Mouse (Mus musculus): ENCODE measurements at regions not wholly inside any gene's neighbourhood (a gene's known extent, or its start where the extent isn't known, plus 50 kb on each side); places are given as distances from the start of the nearest gene placed in this dataset.

DNA sequence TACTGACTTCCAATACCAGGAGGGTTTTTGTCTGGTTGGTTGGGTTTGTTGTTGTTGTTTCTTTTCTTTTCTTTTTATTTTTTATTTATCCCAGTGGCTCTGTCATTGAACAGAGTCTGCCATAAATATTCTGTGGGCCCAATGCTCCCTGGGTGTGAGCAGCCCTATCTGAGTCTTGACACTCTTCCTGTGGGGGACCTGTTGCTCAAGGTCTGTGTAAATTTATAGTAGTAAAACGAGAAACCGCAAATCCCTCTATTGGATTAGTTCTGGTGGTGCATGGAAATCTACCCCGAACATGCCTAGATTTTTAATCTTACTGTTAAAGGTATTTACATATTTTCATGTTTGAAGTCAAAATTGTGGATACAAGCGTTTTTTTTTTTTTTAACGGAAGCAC is 395.2 kb downstream of the Atp23 start:
- Histone ChIP-seq H3K9ac (ENCODE audit: low read length) (no peak overlapping the region), H3K4me2 (ENCODE audit: low read depth) (no peak overlapping the region), H3K4me1 (ENCODE audit: control insufficient read depth, insufficient read depth, low read length) (no peaks in the 10 kb centered on the region), H3K9me3 (ENCODE audit: control insufficient read depth, low read length) (no peaks in the 10 kb centered on the region), H3K27me3 (ENCODE audit: control insufficient read depth, insufficient read depth, low read length) (no peaks in the 10 kb centered on the region), H3K4me3 (ENCODE audit: low read depth, low read length) (no peak overlapping the region), H3K27ac (ENCODE audit: low read depth, low read length) (no peak overlapping the region), H3K36me3 (ENCODE audit: control insufficient read depth, insufficient read depth, low read length) (no peaks in the 10 kb centered on the region)
- WGBS, result 93% methylated on average over 5 of the region's 5 CpGs
- ATAC-seq (ENCODE audit: insufficient read depth, low FRiP score, low TSS enrichment) (no peak), DNase-seq (ENCODE audit: low spot score) (no peak)

DNA sequence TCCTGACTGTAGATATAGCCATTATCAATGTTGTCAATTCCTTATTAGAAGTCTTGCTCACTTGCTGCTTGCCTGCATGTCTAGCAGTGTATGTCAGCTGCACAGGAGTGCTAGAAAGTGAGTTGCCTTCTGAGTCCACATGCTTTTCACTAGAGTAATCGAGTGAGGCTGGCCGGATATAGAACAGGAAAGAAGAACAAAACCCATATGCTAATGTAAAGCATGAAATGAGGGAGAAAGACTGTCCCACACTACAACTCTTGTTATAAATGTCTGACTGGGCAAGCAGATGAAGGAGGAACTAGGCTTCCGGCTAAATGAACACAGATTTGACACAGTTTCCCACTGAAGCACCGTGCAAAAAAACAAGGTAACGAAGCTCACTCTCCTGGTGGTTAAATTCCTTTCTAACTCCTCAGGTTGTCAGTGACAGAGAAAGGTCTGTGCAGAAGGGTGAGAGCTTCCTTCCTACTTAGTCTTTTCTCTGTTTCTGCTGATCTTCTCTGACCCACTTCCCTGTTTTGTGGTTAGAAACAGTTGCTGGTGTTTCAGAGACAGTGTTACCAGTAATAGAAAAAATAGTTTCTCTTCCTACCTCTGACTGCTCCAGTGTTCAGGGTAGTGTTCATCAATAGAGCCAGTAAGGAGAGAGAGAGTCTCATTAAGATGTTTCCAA is 399.0 kb downstream of the Atp23 start:
- no peak overlapping the region for H3K4me2 ChIP-seq (ENCODE audit: low read depth)
- H3K4me1 ChIP-seq (ENCODE audit: control insufficient read depth, insufficient read depth, low read length), result no peaks in the 10 kb centered on the region
- no peak overlapping the region for H3K4me3 ChIP-seq (ENCODE audit: low read depth, low read length)
- DNase-seq (ENCODE audit: low spot score) (no peak), ATAC-seq (ENCODE audit: insufficient read depth, low FRiP score, low TSS enrichment) (no peak)
- H3K9me3 ChIP-seq (ENCODE audit: control insufficient read depth, low read length), result no peaks in the 10 kb centered on the region
- WGBS, result 74% methylated on average over 5 of the region's 5 CpGs
- H3K36me3 ChIP-seq (ENCODE audit: control insufficient read depth, insufficient read depth, low read length), result no peaks in the 10 kb centered on the region
- H3K27ac ChIP-seq (ENCODE audit: low read depth, low read length), result no peak overlapping the region
- no peaks in the 10 kb centered on the region for H3K27me3 ChIP-seq (ENCODE audit: control insufficient read depth, insufficient read depth, low read length)
- H3K9ac ChIP-seq (ENCODE audit: low read length), result no peak overlapping the region

DNA sequence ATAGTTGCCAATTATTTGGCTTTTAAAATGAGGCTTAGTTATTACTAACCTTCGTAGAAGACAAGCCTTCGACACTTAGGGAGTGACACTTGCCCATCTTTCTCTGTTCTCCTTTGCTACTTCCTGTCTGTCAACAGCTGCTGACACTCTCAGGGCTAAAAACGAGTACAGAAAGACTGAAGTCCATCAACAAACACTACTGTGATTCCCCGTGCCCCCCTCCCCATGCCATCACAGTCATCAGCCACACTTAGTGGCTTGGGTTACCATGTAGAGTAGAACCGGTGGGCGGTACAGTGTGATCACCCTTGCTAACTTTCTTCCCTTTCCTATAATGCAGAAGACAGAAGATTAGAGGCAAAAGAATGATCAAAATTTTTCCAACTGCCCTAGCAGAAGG is 402.4 kb downstream of the Atp23 start:
- Histone ChIP-seq H3K9ac (ENCODE audit: low read length) (no peak overlapping the region), H3K36me3 (ENCODE audit: control insufficient read depth, insufficient read depth, low read length) (no peaks in the 10 kb centered on the region), H3K27me3 (ENCODE audit: control insufficient read depth, insufficient read depth, low read length) (no peaks in the 10 kb centered on the region), H3K4me3 (ENCODE audit: low read depth, low read length) (no peak overlapping the region), H3K9me3 (ENCODE audit: control insufficient read depth, low read length) (no peaks in the 10 kb centered on the region), H3K27ac (ENCODE audit: low read depth, low read length) (no peak overlapping the region), H3K4me1 (ENCODE audit: control insufficient read depth, insufficient read depth, low read length) (no peaks in the 10 kb centered on the region), H3K4me2 (ENCODE audit: low read depth) (no peak overlapping the region)
- ATAC-seq (ENCODE audit: insufficient read depth, low FRiP score, low TSS enrichment), result no peak
- DNase-seq (ENCODE audit: low spot score), result no peak
- 82% methylated on average over 6 of the region's 6 CpGs for WGBS

- no peaks in the 10 kb centered on the region for H3K9me3 ChIP-seq (ENCODE audit: control insufficient read depth, low read length)
- no peak overlapping the region for H3K4me3 ChIP-seq (ENCODE audit: low read depth, low read length)
- no peak overlapping the region for H3K27ac ChIP-seq (ENCODE audit: low read depth, low read length)
- H3K4me1 ChIP-seq (ENCODE audit: control insufficient read depth, insufficient read depth, low read length), result no peaks in the 10 kb centered on the region
- H3K9ac ChIP-seq (ENCODE audit: low read length), result no peak overlapping the region
- H3K4me2 ChIP-seq (ENCODE audit: low read depth), result no peak overlapping the region
- 87% methylated on average over 6 of the region's 6 CpGs for WGBS
- DNase-seq (ENCODE audit: low spot score) (no peak), ATAC-seq (ENCODE audit: insufficient read depth, low FRiP score, low TSS enrichment) (no peak)
- no peaks in the 10 kb centered on the region for H3K36me3 ChIP-seq (ENCODE audit: control insufficient read depth, insufficient read depth, low read length)
- H3K27me3 ChIP-seq (ENCODE audit: control insufficient read depth, insufficient read depth, low read length), result no peaks in the 10 kb centered on the region
Observed at GRCm38 (mm10) chr10:126493734-126494133, 407.4 kb downstream of the Atp23 start.

GRCm38 (mm10) chr10:126492211-126492610 is 408.9 kb downstream of the Atp23 start:
- WGBS, result 85% methylated on average over 6 of the region's 6 CpGs

DNA sequence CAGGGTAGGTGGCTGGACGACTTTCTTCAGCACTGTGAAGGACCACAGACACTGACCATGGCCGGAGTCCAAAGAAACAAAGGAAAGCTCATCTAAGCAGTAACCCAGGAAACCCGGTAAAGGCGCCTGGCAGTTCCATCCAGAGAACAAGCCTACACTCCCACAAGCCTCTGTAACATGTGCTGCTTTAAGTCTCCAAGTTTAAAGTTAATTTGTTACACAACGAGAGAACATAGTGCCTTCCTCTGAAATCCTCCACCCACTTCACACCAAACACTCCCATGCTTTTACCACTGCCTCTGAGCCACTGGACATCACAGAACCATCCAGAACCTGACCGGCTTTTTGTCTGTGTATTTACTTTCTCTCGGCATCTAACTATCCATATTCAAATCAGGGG is 416.0 kb downstream of the Atp23 start:
- Histone ChIP-seq H3K27ac (ENCODE audit: low read depth, low read length) (no peak overlapping the region), H3K4me3 (ENCODE audit: low read depth, low read length) (no peak overlapping the region), H3K4me2 (ENCODE audit: low read depth) (no peak overlapping the region), H3K4me1 (ENCODE audit: control insufficient read depth, insufficient read depth, low read length) (no peaks in the 10 kb centered on the region), H3K27me3 (ENCODE audit: control insufficient read depth, insufficient read depth, low read length) (no peaks in the 10 kb centered on the region), H3K36me3 (ENCODE audit: control insufficient read depth, insufficient read depth, low read length) (no peaks in the 10 kb centered on the region), H3K9ac (ENCODE audit: low read length) (no peak overlapping the region), H3K9me3 (ENCODE audit: control insufficient read depth, low read length) (no peaks in the 10 kb centered on the region)
- DNase-seq (ENCODE audit: low spot score), result no peak
- 93% methylated on average over 7 of the region's 7 CpGs for WGBS
- no peak for ATAC-seq (ENCODE audit: insufficient read depth, low FRiP score, low TSS enrichment)

More at GRCm38 (mm10) chr10:126492211-126492610, 408.9 kb downstream of the Atp23 start:
- Histone ChIP-seq H3K4me1 (ENCODE audit: control insufficient read depth, insufficient read depth, low read length) (no peaks in the 10 kb centered on the region), H3K4me3 (ENCODE audit: low read depth, low read length) (no peak overlapping the region), H3K9me3 (ENCODE audit: control insufficient read depth, low read length) (no peaks in the 10 kb centered on the region), H3K4me2 (ENCODE audit: low read depth) (no peak overlapping the region), H3K27ac (ENCODE audit: low read depth, low read length) (no peak overlapping the region), H3K9ac (ENCODE audit: low read length) (no peak overlapping the region), H3K36me3 (ENCODE audit: control insufficient read depth, insufficient read depth, low read length) (no peaks in the 10 kb centered on the region), H3K27me3 (ENCODE audit: control insufficient read depth, insufficient read depth, low read length) (no peaks in the 10 kb centered on the region)
- ATAC-seq (ENCODE audit: insufficient read depth, low FRiP score, low TSS enrichment) (no peak), DNase-seq (ENCODE audit: low spot score) (no peak)

GRCm38 (mm10) chr10:126483479-126483878 is 417.7 kb downstream of the Atp23 start:
- WGBS, result 88% methylated on average over 2 of the region's 2 CpGs
- Histone ChIP-seq H3K27me3 (ENCODE audit: control insufficient read depth, insufficient read depth, low read length) (no peaks in the 10 kb centered on the region), H3K27ac (ENCODE audit: low read depth, low read length) (no peak overlapping the region), H3K36me3 (ENCODE audit: control insufficient read depth, insufficient read depth, low read length) (no peaks in the 10 kb centered on the region), H3K9ac (ENCODE audit: low read length) (no peak overlapping the region), H3K4me3 (ENCODE audit: low read depth, low read length) (no peak overlapping the region), H3K9me3 (ENCODE audit: control insufficient read depth, low read length) (no peaks in the 10 kb centered on the region), H3K4me1 (ENCODE audit: control insufficient read depth, insufficient read depth, low read length) (no peaks in the 10 kb centered on the region), H3K4me2 (ENCODE audit: low read depth) (no peak overlapping the region)
- no peak for DNase-seq (ENCODE audit: low spot score)
- ATAC-seq (ENCODE audit: insufficient read depth, low FRiP score, low TSS enrichment), result no peak

GRCm38 (mm10) chr10:126480382-126480781 is 420.8 kb downstream of the Atp23 start:
- Histone ChIP-seq H3K9ac (ENCODE audit: low read length) (no peak overlapping the region), H3K4me3 (ENCODE audit: low read depth, low read length) (no peak overlapping the region), H3K27ac (ENCODE audit: low read depth, low read length) (no peak overlapping the region), H3K4me2 (ENCODE audit: low read depth) (no peak overlapping the region), H3K36me3 (ENCODE audit: control insufficient read depth, insufficient read depth, low read length) (no peaks in the 10 kb centered on the region), H3K9me3 (ENCODE audit: control insufficient read depth, low read length) (no peaks in the 10 kb centered on the region), H3K4me1 (ENCODE audit: control insufficient read depth, insufficient read depth, low read length) (no peaks in the 10 kb centered on the region), H3K27me3 (ENCODE audit: control insufficient read depth, insufficient read depth, low read length) (no peaks in the 10 kb centered on the region)
- DNase-seq (ENCODE audit: low spot score), result no peak
- ATAC-seq (ENCODE audit: insufficient read depth, low FRiP score, low TSS enrichment), result no peak

- DNase-seq (ENCODE audit: low spot score), result no peak
- no peak overlapping the region for H3K27ac ChIP-seq (ENCODE audit: low read depth, low read length)
- WGBS, result 49% methylated on average over 2 of the region's 2 CpGs
- H3K4me2 ChIP-seq (ENCODE audit: low read depth), result no peak overlapping the region
- no peak overlapping the region for H3K9ac ChIP-seq (ENCODE audit: low read length)
- no peaks in the 10 kb centered on the region for H3K27me3 ChIP-seq (ENCODE audit: control insufficient read depth, insufficient read depth, low read length)
- H3K4me1 ChIP-seq (ENCODE audit: control insufficient read depth, insufficient read depth, low read length), result no peaks in the 10 kb centered on the region
- no peak overlapping the region for H3K4me3 ChIP-seq (ENCODE audit: low read depth, low read length)
- no peak for ATAC-seq (ENCODE audit: insufficient read depth, low FRiP score, low TSS enrichment)
- no peaks in the 10 kb centered on the region for H3K9me3 ChIP-seq (ENCODE audit: control insufficient read depth, low read length)
- H3K36me3 ChIP-seq (ENCODE audit: control insufficient read depth, insufficient read depth, low read length), result no peaks in the 10 kb centered on the region
Observed at GRCm38 (mm10) chr10:126479743-126480142, 421.4 kb downstream of the Atp23 start.
